Mouse (Mus musculus) heart, adult 2 months (tissue): ENCODE measurements at regions not wholly inside any gene's neighbourhood (a gene's known extent, or its start where the extent isn't known, plus 50 kb on each side); places are given as distances from the start of the nearest gene placed in this dataset.

ENCODE experiments used
- CTCF ChIP-seq: fragments of 200-600 bp; IDR thresholded peaks from 2 replicates; pipeline ENCODE4 v1.8.1; 2022; ENCODE audit warnings: antibody characterized with exemption, mild to moderate bottlenecking, moderate library complexity
- EP300 ChIP-seq: fragments of 200-500 bp; IDR thresholded peaks from 2 replicates; pipeline ENCODE4 v1.6.1; 2011; ENCODE audit warnings: low read depth, low read length, control low read depth; ENCODE audit not compliant: insufficient read depth
- POLR2A ChIP-seq: fragments of 200-500 bp; IDR thresholded peaks from 2 replicates; pipeline ENCODE4 v1.6.1; 2011; ENCODE audit warnings: mild to moderate bottlenecking, low read depth, low read length, control low read depth; ENCODE audit not compliant: insufficient read depth

- TF ChIP-seq POLR2A = no peak
- TF ChIP-seq CTCF = no peak
- TF ChIP-seq EP300 = no peak
These were observed 247.2 kb downstream of the Irs2 start for GRCm38 (mm10) chr8:10760851-10761693.
